Mouse (Mus musculus) limb, embryonic 14.5 days (tissue): Measurements from ENCODE around the gene Pex26. TPM values are rescaled to one million over a fixed set of nuclear protein-coding genes. Genes with fewer than 3 reads are reported as not detected.
A peak's percentile ranks its signal among the peaks of the same experiment; 100 is the strongest.

ENCODE experiments used
- ATAC-seq: fragments of 200-750 bp; cut with Nextera tagmentation; 2 replicates; pipeline ENCODE4 v1.8.0; 2017; ENCODE audit warnings: low read depth, moderate number of reproducible peaks, moderate TSS enrichment; ENCODE audit not compliant: low FRiP score
- DNase-seq: peaks from one replicate; pipeline ENCODE4 v3.0.0-alpha.2; 2015; ENCODE audit warnings: low spot score
- H3K27ac ChIP-seq: fragments of 300-500 bp; sonication (generic); replicated peaks from 2 replicates; pipeline ENCODE4 v1.5.1; 2014; ENCODE audit warnings: low read depth, mild to moderate bottlenecking, low read length, moderate library complexity, mixed read lengths
- H3K27me3 ChIP-seq: fragments of 300-500 bp; sonication (generic); 2 replicates; pipeline ENCODE4 v1.6.1; 2014; ENCODE audit warnings: low read length, mixed read lengths; ENCODE audit not compliant: control insufficient read depth, insufficient read depth
- H3K36me3 ChIP-seq: fragments of 300-500 bp; sonication (generic); 2 replicates; pipeline ENCODE4 v1.6.1; 2014; ENCODE audit warnings: mild to moderate bottlenecking, low read length, moderate library complexity, mixed read lengths; ENCODE audit not compliant: control insufficient read depth, insufficient read depth
- H3K4me1 ChIP-seq: fragments of 300-500 bp; sonication (generic); 2 replicates; pipeline ENCODE4 v1.6.1; 2014; ENCODE audit warnings: antibody characterized with exemption, low read length, mixed read lengths; ENCODE audit not compliant: control insufficient read depth, insufficient read depth
- H3K4me2 ChIP-seq: fragments of 300-500 bp; sonication (generic); replicated peaks from 2 replicates; pipeline ENCODE4 v1.6.1; 2014; ENCODE audit warnings: low read depth, mild to moderate bottlenecking, low read length, moderate library complexity; ENCODE audit not compliant: severe bottlenecking
- H3K4me3 ChIP-seq: fragments of 300-500 bp; sonication (generic); replicated peaks from 2 replicates; pipeline ENCODE4 v1.5.1; 2014; ENCODE audit warnings: low read length
- H3K9ac ChIP-seq: fragments of 300-500 bp; sonication (generic); 2 replicates; pipeline ENCODE4 v1.6.1; 2014; ENCODE audit warnings: mild to moderate bottlenecking, low read depth, low read length, moderate library complexity; ENCODE audit not compliant: severe bottlenecking
- H3K9me3 ChIP-seq: fragments of 300-500 bp; sonication (generic); 2 replicates; pipeline ENCODE4 v1.6.1; 2016; ENCODE audit warnings: low read length; ENCODE audit not compliant: control insufficient read depth
- POLR2A ChIP-seq: fragments of 200-500 bp; IDR thresholded peaks from 2 replicates; pipeline ENCODE4 v1.8.0; 2012; ENCODE audit warnings: inconsistent platforms, mild to moderate bottlenecking, moderate library complexity, borderline replicate concordance; ENCODE audit not compliant: insufficient read depth, insufficient read length; ENCODE audit errors: extremely low read depth
- WGBS: fragments of 180-500 bp; shearing (Covaris S2); extraction: QIAGEN DNeasy Blood & Tissue Kit; methylation state at CpG from one replicate; pipeline ENCODE4 v1.1.7; 2014; 5-methylcytosine and 5-hydroxymethylcytosine counted together
- polyA plus RNA-seq, 2 experiments: library from polyadenylated mRNA; depleted of rRNA in 1 of 2; stranded (reverse) in 1 of 2; unstranded in 1 of 2; fragments of >200 nt; fragmentation: Nextera tagmentation in 1 of 2; extraction: Ambion mirVana in 1 of 2; gene quantifications; 2 replicates each; pipeline versions ENCODE4 v1.2.1 to v1.2.3; 2012 to 2014

Pex26 gene
- polyA plus RNA-seq, 2 experiments, result 10.3 to 15.2 TPM

- H3K9ac ChIP-seq, result no peak overlapping the region
- no peaks in the 10 kb centered on the region for H3K27me3 ChIP-seq
- H3K4me3 ChIP-seq, result no peak overlapping the region
- ATAC-seq, result no peak
- H3K36me3 ChIP-seq, result no peaks in the 10 kb centered on the region
- DNase-seq, result no peak
- no peaks in the 10 kb centered on the region for H3K4me1 ChIP-seq
- no peak for TF ChIP-seq POLR2A
- no peaks in the 10 kb centered on the region for H3K9me3 ChIP-seq
- WGBS, result 66% methylated on average over 1 of the region's 1 CpGs
- no peak overlapping the region for H3K4me2 ChIP-seq
- no peak overlapping the region for H3K27ac ChIP-seq
Measured at GRCm38 (mm10) chr6:121139271-121139670, 44.2 kb upstream of the Pex26 start.

- H3K4me1 ChIP-seq, result peaks cover 10% of the 10 kb centered on the region; the same call in 1 of the 2 replicates
- H3K27ac ChIP-seq, result no peak overlapping the region
- H3K27me3 ChIP-seq, result no peaks in the 10 kb centered on the region
- no peaks in the 10 kb centered on the region for H3K36me3 ChIP-seq
- H3K9me3 ChIP-seq, result no peaks in the 10 kb centered on the region
- no peak for ATAC-seq
- H3K9ac ChIP-seq, result no peak overlapping the region
- no peak for DNase-seq
- H3K4me2 ChIP-seq, result no peak overlapping the region
- WGBS, result 87% methylated on average over 7 of the region's 7 CpGs
- no peak overlapping the region for H3K4me3 ChIP-seq
- no peak for TF ChIP-seq POLR2A
Measured at GRCm38 (mm10) chr6:121142298-121142697, 41.2 kb upstream of the Pex26 start.

DNA sequence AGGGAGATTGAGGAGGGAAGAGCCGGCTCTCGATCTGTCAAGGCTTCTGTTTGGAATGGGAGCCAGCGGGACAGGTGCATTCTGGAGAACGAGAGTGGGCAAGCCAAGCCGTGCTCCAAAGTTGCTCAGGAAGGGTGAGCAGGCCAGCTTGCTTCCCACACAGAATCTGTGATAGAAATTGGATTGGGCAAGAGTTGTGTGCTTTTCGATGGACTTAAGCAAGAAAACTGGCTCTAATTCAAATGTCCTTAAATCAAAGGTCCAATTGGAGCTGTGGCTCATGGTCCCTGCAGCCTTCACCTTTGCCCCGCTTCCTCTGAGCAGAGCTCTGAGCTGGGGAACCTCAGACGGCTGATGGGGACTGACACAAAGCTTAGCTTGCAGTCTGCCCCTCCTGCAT lies 40.0 kb upstream of the Pex26 start:
- WGBS, result 78% methylated on average over 8 of the region's 8 CpGs
- no peaks in the 10 kb centered on the region for H3K9me3 ChIP-seq
- H3K4me1 ChIP-seq, result peaks cover 14% of the 10 kb centered on the region; the same call in 1 of the 2 replicates
- ATAC-seq, result no peak
- no peak overlapping the region for H3K9ac ChIP-seq
- no peak overlapping the region for H3K27ac ChIP-seq
- no peak for DNase-seq
- no peaks in the 10 kb centered on the region for H3K36me3 ChIP-seq
- TF ChIP-seq POLR2A, result no peak
- no peak overlapping the region for H3K4me3 ChIP-seq
- H3K4me2 ChIP-seq, result no peak overlapping the region
- H3K27me3 ChIP-seq, result no peaks in the 10 kb centered on the region

DNA sequence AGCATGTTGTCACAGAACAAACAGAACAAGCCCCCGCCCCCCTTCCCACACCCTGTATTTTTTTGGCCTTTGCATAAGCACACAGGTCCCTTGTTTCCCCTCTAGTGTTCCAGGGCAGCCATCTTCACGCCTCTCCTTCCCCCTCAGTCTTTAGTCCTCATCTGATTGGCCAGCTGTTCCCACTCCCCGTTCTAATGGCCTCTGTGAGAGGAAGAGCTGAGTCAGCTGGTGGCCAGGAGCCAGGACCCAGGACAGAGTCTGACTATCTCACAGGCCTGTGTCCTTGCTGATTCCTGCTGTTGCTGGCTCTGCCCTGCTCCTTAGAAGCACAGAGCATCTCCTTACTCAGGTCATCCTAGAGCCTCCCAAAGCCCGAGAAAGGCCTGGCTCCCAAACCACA lies 39.4 kb upstream of the Pex26 start:
- no peaks in the 10 kb centered on the region for H3K9me3 ChIP-seq
- no peak overlapping the region for H3K4me3 ChIP-seq
- no peak overlapping the region for H3K4me2 ChIP-seq
- ATAC-seq (peak; percentile 75), DNase-seq (peak; percentile 68)
- H3K9ac ChIP-seq, result no peak overlapping the region
- 65% methylated on average over 4 of the region's 4 CpGs for WGBS
- TF ChIP-seq POLR2A, result no peak
- no peak overlapping the region for H3K27ac ChIP-seq
- no peaks in the 10 kb centered on the region for H3K27me3 ChIP-seq
- no peaks in the 10 kb centered on the region for H3K36me3 ChIP-seq
- peaks cover 18% of the 10 kb centered on the region; the same call in 1 of the 2 replicates for H3K4me1 ChIP-seq

GRCm38 (mm10) chr6:121145010-121145604 lies 38.4 kb upstream of the Pex26 start:
- DNase-seq (no peak), ATAC-seq (no peak)
- 56% methylated on average over 13 of the region's 13 CpGs for WGBS
- no peak for TF ChIP-seq POLR2A
- Histone ChIP-seq H3K27ac (no peak overlapping the region), H3K4me2 (no peak overlapping the region), H3K9me3 (no peaks in the 10 kb centered on the region), H3K4me1 (peaks cover 25% of the 10 kb centered on the region; the same call in 1 of the 2 replicates), H3K36me3 (no peaks in the 10 kb centered on the region), H3K27me3 (no peaks in the 10 kb centered on the region), H3K4me3 (no peak overlapping the region), H3K9ac (no peak overlapping the region)
